Mouse (Mus musculus) stomach, embryonic 14.5 days (tissue): Measurements from ENCODE around the gene Muc3a. TPM values are rescaled to one million over a fixed set of nuclear protein-coding genes. Genes with fewer than 3 reads are reported as not detected.

Experiments
- ATAC-seq: fragments of 200-750 bp; cut with Nextera tagmentation; 2 replicates; pipeline ENCODE4 v1.8.0; 2017; ENCODE audit warnings: low read depth, moderate TSS enrichment; ENCODE audit not compliant: insufficient number of reproducible peaks, insufficient read depth, low FRiP score
- H3K27ac ChIP-seq: fragments of 300-500 bp; sonication (generic); 2 replicates; pipeline ENCODE4 v1.5.1; 2014; ENCODE audit warnings: mild to moderate bottlenecking, low read length, moderate library complexity, mixed read lengths
- H3K27me3 ChIP-seq: fragments of 300-500 bp; sonication (generic); 2 replicates; pipeline ENCODE4 v1.6.1; 2014; ENCODE audit warnings: low read length, control low read depth, mixed read lengths; ENCODE audit not compliant: control insufficient read depth, insufficient read depth
- H3K36me3 ChIP-seq: fragments of 300-500 bp; sonication (generic); 2 replicates; pipeline ENCODE4 v1.6.1; 2014; ENCODE audit warnings: mild to moderate bottlenecking, control low read depth, low read length, moderate library complexity, mixed read lengths; ENCODE audit not compliant: control insufficient read depth, insufficient read depth
- H3K4me1 ChIP-seq: fragments of 300-500 bp; sonication (generic); 2 replicates; pipeline ENCODE4 v1.6.1; 2014; ENCODE audit warnings: low read length, control low read depth, mixed read lengths; ENCODE audit not compliant: control insufficient read depth, insufficient read depth
- H3K4me2 ChIP-seq: fragments of 300-500 bp; sonication (generic); replicated peaks from 2 replicates; pipeline ENCODE4 v1.6.1; 2014; ENCODE audit warnings: low read depth, low read length, control low read depth
- H3K4me3 ChIP-seq: fragments of 300-500 bp; sonication (generic); 2 replicates; pipeline ENCODE4 v1.5.1; 2014; ENCODE audit warnings: low read depth, low read length, control low read depth
- H3K9ac ChIP-seq: fragments of 300-500 bp; sonication (generic); replicated peaks from 2 replicates; pipeline ENCODE4 v1.6.1; 2014; ENCODE audit warnings: low read depth, mild to moderate bottlenecking, control low read depth, low read length, moderate library complexity, mixed read lengths
- H3K9me3 ChIP-seq: fragments of 300-500 bp; sonication (generic); 2 replicates; pipeline ENCODE4 v1.6.1; 2016; ENCODE audit warnings: low read depth, low read length, control low read depth; ENCODE audit not compliant: control insufficient read depth
- WGBS: fragments of 180-500 bp; shearing (Covaris S2); extraction: QIAGEN DNeasy Blood & Tissue Kit; methylation state at CpG from one replicate; pipeline ENCODE4 v1.1.7; 2014; 5-methylcytosine and 5-hydroxymethylcytosine counted together
- polyA plus RNA-seq: library from polyadenylated mRNA; unstranded; fragments of >200 nt; fragmentation: Nextera tagmentation; extraction: Ambion mirVana; gene quantifications from 2 replicates; pipeline ENCODE4 v1.2.1, GENCODE M21; 2014

Muc3a gene
- polyA plus RNA-seq, result 0.26 and 0.27 TPM in 2 replicates

DNA sequence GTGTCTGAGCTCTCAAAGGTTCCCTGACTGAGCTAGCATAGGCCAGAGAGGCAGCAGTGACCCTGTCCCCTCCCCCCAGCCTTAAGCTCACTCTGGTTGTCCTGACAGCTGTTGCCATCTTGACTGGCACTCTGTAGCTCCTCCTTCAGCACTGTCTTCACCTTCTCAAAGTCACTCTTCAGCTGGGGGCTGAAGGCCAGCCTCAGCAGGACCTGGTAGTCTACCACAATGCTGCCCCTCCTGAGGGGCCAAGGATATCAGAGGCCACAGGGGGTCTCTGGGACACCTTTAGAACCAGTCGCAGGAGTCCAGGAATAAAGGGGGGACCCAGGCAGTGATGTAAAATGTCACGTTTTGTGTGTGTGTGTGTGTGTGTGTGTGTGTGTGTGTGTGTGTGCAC is at the start of gene Muc3a:
Gene Muc3a (minus strand): TSS at position 101 of the 400 bp plus-strand sequence.
- Histone ChIP-seq H3K4me3 (no peak within 1 kb of the TSS), H3K27me3 (no peaks in the 10 kb centered on the region), H3K9me3 (no peaks in the 10 kb centered on the region), H3K9ac (no peak within 1 kb of the TSS), H3K27ac (no peak within 1 kb of the TSS), H3K4me1 (no peaks in the 10 kb centered on the region), H3K36me3 (no peaks in the 10 kb centered on the region), H3K4me2 (no peak within 1 kb of the TSS)
- 73% methylated on average over 2 of the region's 2 CpGs for WGBS
- no peak for ATAC-seq

DNA sequence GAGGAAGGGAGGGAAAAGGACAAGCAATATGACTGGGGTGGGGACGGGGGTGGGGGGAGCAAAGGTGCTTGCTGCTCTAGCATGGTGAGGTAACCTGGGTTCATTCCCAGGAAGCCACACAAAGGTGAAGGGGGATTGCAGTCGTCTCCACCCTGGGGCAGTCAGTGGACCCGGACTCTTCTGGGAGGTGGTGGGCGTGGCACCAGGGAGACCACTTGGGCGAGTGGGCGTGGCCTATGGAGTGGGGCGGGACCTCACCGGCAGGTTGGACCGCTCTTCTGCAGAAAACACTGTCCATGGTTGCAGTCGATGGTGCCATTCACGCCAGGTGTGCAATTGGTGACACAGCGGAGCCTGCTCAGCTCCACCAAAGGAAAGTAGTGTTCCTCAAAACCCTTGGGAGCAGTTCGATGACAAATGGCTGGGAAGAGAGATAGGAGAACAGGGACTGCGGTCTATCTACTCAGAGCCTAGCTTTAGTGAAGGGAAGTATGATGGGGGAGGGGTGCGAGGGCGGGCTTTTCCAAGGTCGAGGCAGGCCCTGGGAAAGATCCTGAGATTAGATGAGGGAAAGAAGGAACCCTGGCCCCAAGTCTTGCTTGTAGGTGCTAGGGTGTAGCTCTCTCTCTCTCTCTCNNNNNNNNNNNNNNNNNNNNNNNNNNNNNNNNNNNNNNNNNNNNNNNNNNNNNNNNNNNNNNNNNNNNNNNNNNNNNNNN is 917 bp downstream of the Muc3a start:
- H3K27ac ChIP-seq, result no peak overlapping the region
- H3K4me3 ChIP-seq, result no peak overlapping the region
- no peaks in the 10 kb centered on the region for H3K4me1 ChIP-seq
- no peak overlapping the region for H3K4me2 ChIP-seq
- H3K36me3 ChIP-seq, result no peaks in the 10 kb centered on the region
- 19% methylated on average over 17 of the region's 17 CpGs for WGBS
- no peaks in the 10 kb centered on the region for H3K9me3 ChIP-seq
- H3K9ac ChIP-seq, result no peak overlapping the region
- no peak for ATAC-seq
- no peaks in the 10 kb centered on the region for H3K27me3 ChIP-seq

DNA sequence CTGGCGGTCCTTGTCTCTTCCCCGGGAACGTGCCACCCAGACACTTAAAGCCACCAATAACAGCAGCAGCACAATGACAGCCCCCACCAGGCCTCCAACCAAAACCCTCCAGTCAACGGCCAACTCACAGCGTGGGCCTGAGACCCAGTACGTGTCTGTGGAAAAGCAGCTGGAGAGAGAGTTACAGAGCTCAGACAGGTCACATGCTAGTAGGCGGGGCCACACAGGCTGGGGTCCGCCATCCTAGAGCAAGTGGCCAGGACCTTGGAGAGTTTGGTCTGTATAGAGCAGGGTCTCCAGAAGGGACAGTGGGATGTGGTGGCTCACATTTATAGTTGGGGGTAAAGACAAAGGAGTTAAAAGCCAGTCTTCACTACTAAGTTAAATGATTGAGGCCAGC is 1.5 kb downstream of the Muc3a start:
- WGBS, result 62% methylated on average over 8 of the region's 8 CpGs
- no peaks in the 10 kb centered on the region for H3K4me1 ChIP-seq
- no peaks in the 10 kb centered on the region for H3K36me3 ChIP-seq
- no peak overlapping the region for H3K4me2 ChIP-seq
- H3K27me3 ChIP-seq, result no peaks in the 10 kb centered on the region
- no peak overlapping the region for H3K4me3 ChIP-seq
- ATAC-seq, result no peak
- no peaks in the 10 kb centered on the region for H3K9me3 ChIP-seq
- H3K9ac ChIP-seq, result no peak overlapping the region
- H3K27ac ChIP-seq, result no peak overlapping the region

DNA sequence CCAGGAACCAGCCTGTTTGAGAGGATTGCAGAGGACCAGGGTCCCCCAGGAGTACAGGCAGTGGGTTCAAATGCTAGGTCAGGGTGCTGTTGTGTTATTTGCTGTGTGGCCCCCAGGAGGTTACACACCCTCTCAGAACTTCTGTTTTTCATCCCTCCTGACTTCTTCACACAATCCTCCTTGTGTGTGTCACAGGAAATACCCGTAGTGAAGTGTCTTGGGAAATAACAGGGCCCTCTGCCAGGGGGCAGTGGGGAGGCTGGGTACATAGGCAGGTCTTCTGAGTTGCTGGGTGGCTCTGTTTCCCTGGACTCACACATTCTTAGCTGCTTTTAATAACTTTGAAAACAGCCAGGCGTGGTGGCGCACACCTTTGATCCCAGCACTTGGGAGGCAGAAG is 6.9 kb downstream of the Muc3a start:
- Histone ChIP-seq H3K36me3 (no peaks in the 10 kb centered on the region), H3K4me3 (no peak overlapping the region), H3K27me3 (no peaks in the 10 kb centered on the region), H3K27ac (no peak overlapping the region), H3K4me1 (no peaks in the 10 kb centered on the region), H3K9me3 (no peaks in the 10 kb centered on the region), H3K9ac (no peak overlapping the region), H3K4me2 (no peak overlapping the region)
- WGBS, result 88% methylated on average over 3 of the region's 3 CpGs
- no peak for ATAC-seq

DNA sequence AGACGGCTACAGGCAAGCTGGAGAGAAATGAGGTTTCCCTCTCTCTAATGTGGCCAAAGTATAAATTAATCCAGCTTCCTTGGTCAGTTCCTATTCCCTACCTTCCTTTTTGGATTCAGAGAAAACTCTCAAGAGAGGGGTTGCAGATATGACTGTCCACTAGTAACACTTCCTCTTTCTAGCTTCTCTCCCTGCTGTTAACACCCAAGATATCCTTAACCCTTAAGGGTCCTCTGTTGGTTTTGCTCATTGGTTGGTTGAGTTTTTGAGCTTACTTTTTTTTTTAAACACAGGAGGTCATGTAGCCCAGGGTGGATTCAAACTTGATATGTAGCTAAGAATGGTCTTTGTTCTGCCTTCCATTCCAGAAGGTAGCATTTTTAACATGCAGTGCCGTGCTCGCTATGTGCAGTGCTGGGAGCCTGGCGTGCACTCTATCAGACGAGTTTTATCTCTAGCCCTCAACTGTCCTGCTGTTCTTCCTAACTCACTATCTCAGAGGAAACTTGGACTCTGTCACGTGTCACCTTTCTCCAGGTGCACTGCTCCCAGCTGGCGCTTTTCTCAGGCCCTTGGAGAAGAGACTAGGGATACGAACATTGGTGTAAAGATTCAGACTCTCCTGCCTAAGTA is 17.6 kb downstream of the Muc3a start:
- Histone ChIP-seq H3K4me1 (no peaks in the 10 kb centered on the region), H3K4me3 (no peak overlapping the region), H3K9me3 (no peaks in the 10 kb centered on the region), H3K27me3 (no peaks in the 10 kb centered on the region), H3K36me3 (no peaks in the 10 kb centered on the region), H3K9ac (no peak overlapping the region), H3K27ac (no peak overlapping the region), H3K4me2 (no peak overlapping the region)
- 68% methylated on average over 8 of the region's 8 CpGs for WGBS
- ATAC-seq, result no peak

DNA sequence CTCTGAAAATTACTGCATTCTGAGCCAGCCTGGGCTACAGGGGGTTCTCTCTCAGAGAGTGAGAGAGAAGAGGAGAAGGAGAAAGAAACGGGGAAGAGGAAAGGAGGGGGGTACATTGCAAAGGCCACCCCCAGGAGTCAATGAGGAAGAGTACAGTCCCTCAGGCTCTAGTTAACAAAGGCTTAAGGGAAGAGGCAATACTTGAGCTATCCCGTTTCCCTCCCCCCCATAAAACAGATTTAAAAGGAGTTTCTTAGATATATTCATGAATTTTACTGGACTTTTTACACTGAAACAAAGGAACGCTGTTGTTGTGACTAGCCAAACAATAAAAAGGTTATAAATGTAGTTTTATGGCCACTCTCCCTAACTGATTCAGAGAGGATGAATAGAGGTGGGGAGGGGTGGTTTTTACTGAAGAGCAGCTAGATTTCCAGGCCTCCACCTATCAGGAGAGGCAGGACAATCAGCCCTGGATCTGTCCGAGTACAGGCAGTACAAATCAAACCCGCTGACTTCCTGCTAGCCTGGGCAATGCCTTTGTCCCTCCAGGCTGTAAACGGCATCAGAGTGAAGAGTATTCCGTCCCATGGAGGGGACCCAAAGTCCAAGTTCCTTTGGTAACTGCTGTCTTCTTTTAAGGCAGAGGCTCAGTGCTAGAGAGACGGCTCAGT is 18.8 kb downstream of the Muc3a start:
- H3K9ac ChIP-seq, result no peak overlapping the region
- no peak for ATAC-seq
- H3K9me3 ChIP-seq, result no peaks in the 10 kb centered on the region
- 74% methylated on average over 8 of the region's 8 CpGs for WGBS
- no peaks in the 10 kb centered on the region for H3K36me3 ChIP-seq
- no peaks in the 10 kb centered on the region for H3K27me3 ChIP-seq
- H3K4me2 ChIP-seq, result no peak overlapping the region
- no peak overlapping the region for H3K27ac ChIP-seq
- H3K4me1 ChIP-seq, result no peaks in the 10 kb centered on the region
- H3K4me3 ChIP-seq, result no peak overlapping the region

DNA sequence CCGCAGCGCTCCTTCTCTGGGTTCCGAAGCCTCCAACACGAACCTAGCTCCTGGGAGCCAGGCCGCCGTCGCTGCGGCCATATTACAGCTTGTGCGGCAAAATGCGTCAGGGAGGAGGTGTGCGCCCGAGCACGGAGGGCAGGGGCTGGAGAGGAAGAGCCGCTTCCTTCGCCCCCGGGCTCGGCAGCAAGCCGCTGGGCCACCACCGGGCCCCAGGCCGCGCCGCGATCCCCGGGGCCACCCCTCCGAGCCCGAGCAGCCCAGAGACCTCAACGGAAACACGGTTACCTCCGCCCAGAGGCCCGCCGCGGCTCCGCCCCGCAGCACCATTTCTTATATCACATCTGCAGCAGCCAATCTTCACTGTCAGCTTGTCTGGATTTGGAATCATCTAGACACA is 22.9 kb downstream of the Muc3a start:
- no peaks in the 10 kb centered on the region for H3K9me3 ChIP-seq
- H3K27me3 ChIP-seq, result no peaks in the 10 kb centered on the region
- ATAC-seq, result no peak
- H3K36me3 ChIP-seq, result no peaks in the 10 kb centered on the region
- peak overlapping the region; percentile 51 for H3K4me3 ChIP-seq
- no peak overlapping the region; the same call in 1 of the 2 replicates for H3K9ac ChIP-seq
- peak overlapping the region; percentile 54 for H3K4me2 ChIP-seq
- H3K4me1 ChIP-seq, result no peaks in the 10 kb centered on the region
- WGBS, result 3% methylated on average over 34 of the region's 34 CpGs
- no peak overlapping the region for H3K27ac ChIP-seq

DNA sequence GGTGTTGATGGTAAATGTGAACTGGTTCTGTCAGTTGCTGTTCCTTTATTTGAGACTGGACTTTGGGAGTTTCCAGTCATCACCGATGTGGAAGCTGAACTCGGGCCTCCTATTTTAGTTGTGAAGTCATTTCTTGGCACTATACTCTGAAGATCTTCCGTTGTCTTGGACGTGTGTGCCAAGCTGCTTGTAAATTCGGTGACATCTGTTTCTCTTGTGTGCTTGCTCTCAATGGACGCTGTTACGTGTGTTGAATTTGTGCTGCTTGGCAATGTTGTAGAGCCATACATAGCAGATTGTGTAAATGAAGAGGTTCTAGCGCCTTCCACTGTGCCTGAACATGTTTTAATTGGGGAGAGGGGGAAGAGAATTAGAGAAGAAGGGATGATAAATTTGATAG is 26.8 kb downstream of the Muc3a start:
- H3K4me3 ChIP-seq, result no peak overlapping the region
- no peak overlapping the region for H3K27ac ChIP-seq
- no peaks in the 10 kb centered on the region for H3K36me3 ChIP-seq
- no peaks in the 10 kb centered on the region for H3K9me3 ChIP-seq
- WGBS, result 87% methylated on average over 8 of the region's 8 CpGs
- H3K4me2 ChIP-seq, result no peak overlapping the region
- no peaks in the 10 kb centered on the region for H3K4me1 ChIP-seq
- H3K9ac ChIP-seq, result no peak overlapping the region
- H3K27me3 ChIP-seq, result no peaks in the 10 kb centered on the region
- ATAC-seq, result no peak
